Mouse (Mus musculus) lung, postnatal 0 days (tissue): Measurements from ENCODE around the gene Vps37d. TPM values are rescaled to one million over a fixed set of nuclear protein-coding genes. Genes with fewer than 3 reads are reported as not detected.
"Not testable (repeated sequence)": the region's sequence is repeated elsewhere in the genome, so short reads cannot be mapped to it uniquely, and the experiment has no call there.

Experiments
- ATAC-seq: fragments of 200-750 bp; cut with Nextera tagmentation; 2 replicates; pipeline ENCODE4 v1.8.0; 2017; ENCODE audit warnings: moderate library complexity
- DNase-seq: peaks from one replicate; pipeline ENCODE4 v3.0.0-alpha.2; 2016; ENCODE audit warnings: low spot score
- H3K27ac ChIP-seq: fragments of 300-500 bp; sonication (generic); 2 replicates; pipeline ENCODE4 v1.5.1; 2014; ENCODE audit warnings: antibody characterized with exemption, mild to moderate bottlenecking, low read length, mixed read lengths
- H3K27me3 ChIP-seq: fragments of 300-500 bp; sonication (generic); replicated peaks from 2 replicates; pipeline ENCODE4 v1.6.1; 2014; ENCODE audit warnings: low read length, mixed read lengths; ENCODE audit not compliant: insufficient read depth
- H3K36me3 ChIP-seq: fragments of 300-500 bp; sonication (generic); 2 replicates; pipeline ENCODE4 v1.6.1; 2014; ENCODE audit warnings: low read length, mixed read lengths; ENCODE audit not compliant: insufficient read depth
- H3K4me1 ChIP-seq: fragments of 300-500 bp; sonication (generic); 2 replicates; pipeline ENCODE4 v1.6.1; 2014; ENCODE audit warnings: antibody characterized with exemption, low read depth, low read length, mixed read lengths; ENCODE audit not compliant: insufficient read depth
- H3K4me2 ChIP-seq: fragments of 300-500 bp; sonication (generic); replicated peaks from 2 replicates; pipeline ENCODE4 v1.6.1; 2014; ENCODE audit warnings: low read depth, mild to moderate bottlenecking, low read length, moderate library complexity, mixed read lengths
- H3K4me3 ChIP-seq: fragments of 300-500 bp; sonication (generic); 2 replicates; pipeline ENCODE4 v1.5.1; 2014; ENCODE audit warnings: low read depth, low read length
- H3K9ac ChIP-seq: fragments of 300-500 bp; sonication (generic); replicated peaks from 2 replicates; pipeline ENCODE4 v1.6.1; 2014; ENCODE audit warnings: low read depth, mild to moderate bottlenecking
- H3K9me3 ChIP-seq: fragments of 300-500 bp; sonication (generic); 2 replicates; pipeline ENCODE4 v1.6.1; 2016; ENCODE audit warnings: low read length, mixed read lengths
- CTCF ChIP-seq: IDR thresholded peaks from 2 replicates; pipeline ENCODE4 v1.5.1; 2016; ENCODE audit warnings: antibody characterized with exemption, mild to moderate bottlenecking
- EP300 ChIP-seq: IDR thresholded peaks from 2 replicates; pipeline ENCODE4 v1.6.1; 2016; ENCODE audit warnings: antibody characterized with exemption, mild to moderate bottlenecking, control low read depth
- WGBS: fragments of 180-500 bp; shearing (Covaris S2); extraction: QIAGEN DNeasy Blood & Tissue Kit; methylation state at CpG from one replicate; pipeline ENCODE4 v1.1.7; 2014; 5-methylcytosine and 5-hydroxymethylcytosine counted together
- polyA plus RNA-seq: library from polyadenylated mRNA; unstranded; fragments of >200 nt; fragmentation: Nextera tagmentation; extraction: Ambion mirVana; gene quantifications from 2 replicates; pipeline ENCODE4 v1.2.1, GENCODE M21; 2015

The Vps37d gene
- polyA plus RNA-seq, 1 experiment from 2014 or later = 4.4 TPM

GRCm38 (mm10) chr5:135053356-135053755 lies 24.7 kb downstream of the Vps37d start:
- no peaks in the 10 kb centered on the region for H3K9me3 ChIP-seq
- DNase-seq = no peak
- H3K36me3 ChIP-seq = peaks cover 4% of the 10 kb centered on the region; the same call in 1 of the 2 replicates
- 89% methylated on average over 12 of the region's 12 CpGs for WGBS
- no peaks in the 10 kb centered on the region for H3K4me1 ChIP-seq
- H3K27ac ChIP-seq = no peak overlapping the region
- no peak overlapping the region for H3K4me3 ChIP-seq
- TF ChIP-seq EP300 = no peak
- TF ChIP-seq CTCF = no peak
- ATAC-seq = no peak
- H3K27me3 ChIP-seq = no peaks in the 10 kb centered on the region
- no peak overlapping the region for H3K9ac ChIP-seq
- no peak overlapping the region for H3K4me2 ChIP-seq

- WGBS = 92% methylated on average over 6 of the region's 6 CpGs
- not testable (repeated sequence) for H3K4me2 ChIP-seq, H3K4me3 ChIP-seq, H3K27me3 ChIP-seq, H3K36me3 ChIP-seq, H3K4me1 ChIP-seq, DNase-seq, H3K27ac ChIP-seq, ATAC-seq, H3K9me3 ChIP-seq, H3K9ac ChIP-seq
Observed at GRCm38 (mm10) chr5:135049268-135049667, 28.8 kb downstream of the Vps37d start.

- no peak for ATAC-seq
Observed at GRCm38 (mm10) chr5:135048539-135048938, 29.5 kb downstream of the Vps37d start.

GRCm38 (mm10) chr5:135044575-135044974 lies 33.5 kb downstream of the Vps37d start:
- 91% methylated on average over 3 of the region's 3 CpGs for WGBS
- Histone ChIP-seq H3K27ac (no peak overlapping the region), H3K4me1 (no peaks in the 10 kb centered on the region), H3K27me3 (no peaks in the 10 kb centered on the region), H3K4me3 (no peak overlapping the region), H3K9ac (no peak overlapping the region), H3K4me2 (no peak overlapping the region), H3K36me3 (no peaks in the 10 kb centered on the region), H3K9me3 (no peaks in the 10 kb centered on the region)
- ATAC-seq (no peak), DNase-seq (no peak)
- TF ChIP-seq CTCF = no peak
- no peak for TF ChIP-seq EP300

More at GRCm38 (mm10) chr5:135048539-135048938, 29.5 kb downstream of the Vps37d start:
- Histone ChIP-seq H3K36me3 (0 out of 2 replicates have a peak, but pooled peaks cover under 1% of the 10 kb centered on the region), H3K27me3 (no peaks in the 10 kb centered on the region), H3K4me1 (no peaks in the 10 kb centered on the region), H3K27ac (no peak overlapping the region), H3K4me3 (no peak overlapping the region), H3K4me2 (no peak overlapping the region), H3K9me3 (no peaks in the 10 kb centered on the region), H3K9ac (no peak overlapping the region)
- 94% methylated on average over 5 of the region's 5 CpGs for WGBS
- no peak for TF ChIP-seq EP300
- no peak for TF ChIP-seq CTCF
- no peak for DNase-seq

- no peak overlapping the region for H3K4me2 ChIP-seq
- no peaks in the 10 kb centered on the region for H3K9me3 ChIP-seq
- no peak for TF ChIP-seq EP300
- TF ChIP-seq CTCF = no peak
- H3K36me3 ChIP-seq = no peaks in the 10 kb centered on the region
- H3K4me3 ChIP-seq = no peak overlapping the region
- H3K9ac ChIP-seq = no peak overlapping the region
- H3K27me3 ChIP-seq = no peaks in the 10 kb centered on the region
- H3K27ac ChIP-seq = no peak overlapping the region
- DNase-seq = no peak
- no peaks in the 10 kb centered on the region for H3K4me1 ChIP-seq
- ATAC-seq = no peak; the same call in 1 of the 2 replicates
- WGBS = 60% methylated on average over 19 of the region's 21 CpGs
Observed at GRCm38 (mm10) chr5:135042105-135042788, 35.8 kb downstream of the Vps37d start.

DNA sequence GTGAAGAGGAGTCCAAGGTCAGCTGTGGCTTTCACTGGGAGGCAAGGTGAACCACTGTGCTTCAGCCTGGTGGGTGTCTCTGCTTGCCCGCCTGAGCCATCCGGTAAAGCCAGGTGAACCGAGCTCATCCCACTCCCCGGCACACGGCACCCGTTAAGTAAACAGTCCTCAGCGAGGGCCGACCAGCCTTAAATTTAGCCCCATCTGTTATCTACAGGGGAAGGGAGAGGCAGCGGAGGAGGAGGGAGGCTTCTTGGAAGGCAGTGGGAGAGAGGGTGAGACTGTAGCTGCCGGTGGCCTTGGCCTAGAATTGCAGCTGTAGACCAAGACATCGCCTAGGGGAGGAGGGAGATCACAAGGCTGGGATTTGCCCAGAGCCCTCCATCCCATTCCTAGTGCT lies 37.3 kb downstream of the Vps37d start:
- WGBS = 46% methylated on average over 11 of the region's 11 CpGs
- ATAC-seq (no peak), DNase-seq (no peak)
- Histone ChIP-seq H3K36me3 (no peaks in the 10 kb centered on the region), H3K27ac (no peak overlapping the region), H3K4me2 (no peak overlapping the region), H3K4me3 (no peak overlapping the region), H3K27me3 (no peaks in the 10 kb centered on the region), H3K9ac (no peak overlapping the region), H3K9me3 (no peaks in the 10 kb centered on the region), H3K4me1 (no peaks in the 10 kb centered on the region)
- TF ChIP-seq CTCF = no peak
- TF ChIP-seq EP300 = no peak

GRCm38 (mm10) chr5:135040059-135040458 lies 38.0 kb downstream of the Vps37d start:
- DNase-seq (no peak), ATAC-seq (no peak)
- Histone ChIP-seq H3K27ac (no peak overlapping the region), H3K27me3 (no peaks in the 10 kb centered on the region), H3K4me2 (no peak overlapping the region), H3K36me3 (no peaks in the 10 kb centered on the region), H3K4me3 (no peak overlapping the region), H3K4me1 (no peaks in the 10 kb centered on the region), H3K9ac (no peak overlapping the region), H3K9me3 (no peaks in the 10 kb centered on the region)
- TF ChIP-seq CTCF = no peak
- TF ChIP-seq EP300 = no peak
- WGBS = 43% methylated on average over 6 of the region's 6 CpGs
